Mouse (Mus musculus): ENCODE results near the gene Abca1.

GRCm38 (mm10) chr4:53100492-53100891, 59.2 kb downstream of the Abca1 start:
- no peak for TF ChIP-seq CTCF (IDR thresholded peaks at IDR 0.05; ENCODE audit: low read depth)
- no peak for TF ChIP-seq EP300 (IDR thresholded peaks at IDR 0.05; ENCODE audit: low read depth)

Data from heart, postnatal 0 days (tissue).